Mouse (Mus musculus) E14TG2a.4 (cell line): ENCODE data around the gene Cux2.

ENCODE experiments used
- H3K27me3 ChIP-seq: 2 replicates; pipeline ENCODE4 v1.6.1; 2014; ENCODE audit warnings: low read length, control low read depth; ENCODE audit not compliant: insufficient read depth
- H3K36me3 ChIP-seq: 2 replicates; pipeline ENCODE4 v1.6.1; 2014; ENCODE audit warnings: low read length, control low read depth; ENCODE audit not compliant: insufficient read depth
- H3K4me1 ChIP-seq: replicated peaks from 2 replicates; pipeline ENCODE4 v1.6.1; 2014; ENCODE audit warnings: low read depth, low read length, control low read depth
- H3K4me3 ChIP-seq: replicated peaks from 2 replicates; pipeline ENCODE4 v1.5.1; 2014; ENCODE audit warnings: mild to moderate bottlenecking, low read length
- H3K9me3 ChIP-seq: 2 replicates; pipeline ENCODE4 v1.6.1; 2014; ENCODE audit warnings: low read length, control low read depth
- CTCF ChIP-seq: conservative IDR thresholded peaks from 2 replicates; pipeline ENCODE4 v1.5.1; 2014; ENCODE audit warnings: low read length
- NANOG ChIP-seq: IDR thresholded peaks from 2 replicates; pipeline ENCODE4 v1.6.1; 2014; ENCODE audit warnings: borderline replicate concordance, low read length, mixed read lengths
- POU5F1 ChIP-seq: IDR thresholded peaks from 2 replicates; pipeline ENCODE4 v1.6.1; 2014; ENCODE audit warnings: low read length, borderline replicate concordance

The Cux2 gene

DNA sequence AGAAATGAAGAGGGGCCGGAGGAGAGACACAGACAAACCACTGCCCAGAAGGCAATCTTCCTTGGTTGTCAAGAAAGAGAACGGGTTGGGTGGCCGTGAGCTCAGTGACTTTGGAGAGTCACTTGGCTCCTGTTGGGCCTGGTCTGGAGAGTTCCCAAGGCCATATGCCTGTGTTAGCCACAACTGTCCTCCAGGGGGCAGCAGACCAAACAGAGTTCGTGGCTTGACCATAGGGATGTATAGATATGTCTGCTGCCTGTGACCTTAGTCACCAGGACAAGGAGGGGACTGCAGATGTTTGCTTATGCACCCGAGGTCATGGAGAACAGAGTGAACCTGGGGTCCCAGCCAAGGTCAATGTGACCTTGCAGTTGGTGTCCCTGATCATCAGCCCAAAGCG, 104.1 kb downstream of the Cux2 start:
- peaks cover 35% of the 10 kb centered on the region for H3K27me3 ChIP-seq
- H3K9me3 ChIP-seq = no peaks in the 10 kb centered on the region
- H3K4me1 ChIP-seq = peaks cover 14% of the 10 kb centered on the region; the same call in 1 of the 2 replicates
- H3K4me3 ChIP-seq = no peak overlapping the region
- no peaks in the 10 kb centered on the region for H3K36me3 ChIP-seq
- no peak for TF ChIP-seq NANOG
- TF ChIP-seq CTCF = peak; percentile 85

- peaks cover 27% of the 10 kb centered on the region for H3K27me3 ChIP-seq
- H3K36me3 ChIP-seq = no peaks in the 10 kb centered on the region
- H3K9me3 ChIP-seq = no peaks in the 10 kb centered on the region
- TF ChIP-seq POU5F1 (no peak), NANOG (no peak), CTCF (no peak)
- no peak overlapping the region for H3K4me3 ChIP-seq
- peaks cover 13% of the 10 kb centered on the region; the same call in 1 of the 2 replicates for H3K4me1 ChIP-seq
These were observed 105.7 kb downstream of the Cux2 start for GRCm38 (mm10) chr5:121944021-121944790.

DNA sequence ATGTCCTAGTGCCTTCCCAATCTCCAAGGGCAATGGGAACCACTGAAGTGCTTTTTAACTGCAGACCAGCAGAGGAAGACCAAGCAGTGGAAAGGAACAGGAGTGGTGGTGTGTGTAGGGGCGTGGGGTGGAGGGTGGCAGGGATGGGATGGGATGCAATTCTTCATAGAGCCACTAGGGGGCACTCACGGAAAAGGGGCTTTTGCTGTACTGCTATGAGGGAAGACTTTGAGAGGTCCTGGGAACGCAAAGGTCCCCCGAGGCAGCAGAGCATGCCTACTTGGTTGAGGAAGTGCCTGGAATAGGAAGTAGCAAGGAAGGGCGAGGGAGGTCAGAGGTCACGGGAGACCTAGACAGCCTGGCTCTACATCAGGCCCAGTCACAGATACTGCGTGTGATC, 106.4 kb downstream of the Cux2 start:
- Histone ChIP-seq H3K4me3 (no peak overlapping the region), H3K27me3 (peaks cover 20% of the 10 kb centered on the region), H3K9me3 (no peaks in the 10 kb centered on the region), H3K36me3 (no peaks in the 10 kb centered on the region), H3K4me1 (peaks cover 12% of the 10 kb centered on the region)
- no peak for TF ChIP-seq POU5F1
- TF ChIP-seq NANOG = no peak
- TF ChIP-seq CTCF = peak; percentile 87

GRCm38 (mm10) chr5:121938065-121938849, 111.6 kb downstream of the Cux2 start:
- no peaks in the 10 kb centered on the region for H3K36me3 ChIP-seq
- H3K9me3 ChIP-seq = no peaks in the 10 kb centered on the region
- no peak for TF ChIP-seq POU5F1
- no peak for TF ChIP-seq CTCF
- no peak for TF ChIP-seq NANOG
- peaks cover 28% of the 10 kb centered on the region for H3K4me1 ChIP-seq
- peak overlapping the region; percentile 26; the same call in 1 of the 2 replicates for H3K4me3 ChIP-seq
- H3K27me3 ChIP-seq = no peaks in the 10 kb centered on the region

DNA sequence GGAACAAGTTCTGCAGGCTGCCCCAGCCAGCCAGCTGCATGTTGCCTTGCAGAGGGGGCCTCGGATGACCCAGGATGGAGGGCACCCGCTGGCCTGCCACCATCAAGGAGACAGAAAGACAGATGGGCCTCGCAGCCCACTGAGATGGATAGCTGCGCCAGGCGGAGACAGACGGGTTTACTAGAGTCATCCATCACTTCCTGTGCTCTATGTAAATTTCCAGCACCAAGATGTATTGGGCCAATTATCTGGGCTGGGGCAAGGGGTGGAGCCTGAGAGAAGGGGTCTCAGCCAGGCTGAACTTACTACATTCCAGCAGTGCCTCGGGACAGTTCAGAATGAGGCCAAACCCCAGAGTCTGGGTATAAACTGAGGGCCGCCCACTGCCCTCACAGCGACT, 119.6 kb downstream of the Cux2 start:
- H3K4me3 ChIP-seq = no peak overlapping the region
- H3K4me1 ChIP-seq = peaks cover 29% of the 10 kb centered on the region
- no peaks in the 10 kb centered on the region for H3K9me3 ChIP-seq
- no peaks in the 10 kb centered on the region for H3K36me3 ChIP-seq
- H3K27me3 ChIP-seq = peaks cover 14% of the 10 kb centered on the region
- TF ChIP-seq POU5F1 (no peak), NANOG (no peak), CTCF (no peak)

DNA sequence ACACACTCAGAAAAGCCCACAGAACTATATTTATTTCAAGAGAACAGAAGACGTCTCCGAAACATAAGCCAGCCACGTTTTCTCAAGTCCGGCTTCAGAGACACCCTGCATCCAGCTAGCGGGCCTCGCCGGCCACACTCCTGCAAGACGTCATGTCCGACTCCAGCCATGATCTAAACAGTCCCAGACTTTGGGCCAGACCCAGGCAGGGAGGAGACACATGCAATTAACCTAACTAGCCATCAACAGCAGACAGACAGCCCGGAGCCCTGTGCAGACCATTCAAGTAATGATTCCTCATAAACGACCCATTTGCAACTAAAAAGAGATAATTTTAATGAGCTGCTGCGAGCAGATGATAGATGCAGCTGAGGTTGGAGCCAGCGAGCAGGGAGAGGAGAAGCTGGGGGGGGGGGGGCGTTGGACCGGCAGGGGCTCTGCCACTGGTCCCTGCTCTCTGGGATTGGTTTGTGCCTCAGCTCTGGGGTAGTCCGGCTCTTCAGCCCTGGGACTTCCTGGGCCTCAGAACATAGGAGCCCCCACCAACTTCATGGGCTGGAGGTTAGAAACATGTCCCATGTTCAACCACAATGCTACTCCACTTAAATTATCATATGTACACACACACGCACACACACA, 121.4 kb downstream of the Cux2 start:
- H3K9me3 ChIP-seq = no peaks in the 10 kb centered on the region
- no peak overlapping the region for H3K4me3 ChIP-seq
- peaks cover 28% of the 10 kb centered on the region for H3K27me3 ChIP-seq
- H3K4me1 ChIP-seq = peaks cover 38% of the 10 kb centered on the region
- no peak for TF ChIP-seq CTCF
- no peak for TF ChIP-seq POU5F1
- no peaks in the 10 kb centered on the region for H3K36me3 ChIP-seq

GRCm38 (mm10) chr5:121926543-121926814, 123.4 kb downstream of the Cux2 start:
- TF ChIP-seq POU5F1 (no peak), NANOG (no peak), CTCF (no peak)
- Histone ChIP-seq H3K36me3 (no peaks in the 10 kb centered on the region), H3K27me3 (peaks cover 38% of the 10 kb centered on the region), H3K4me1 (peaks cover 32% of the 10 kb centered on the region), H3K4me3 (0 out of 2 replicates have a peak overlapping the region, but pooled peaks have one; percentile 14), H3K9me3 (no peaks in the 10 kb centered on the region)

GRCm38 (mm10) chr5:121925751-121926542, 124.0 kb downstream of the Cux2 start:
- H3K27me3 ChIP-seq = peaks cover 38% of the 10 kb centered on the region
- H3K4me1 ChIP-seq = peaks cover 28% of the 10 kb centered on the region
- no peaks in the 10 kb centered on the region for H3K36me3 ChIP-seq
- peak overlapping the region; percentile 27 for H3K4me3 ChIP-seq
- no peaks in the 10 kb centered on the region for H3K9me3 ChIP-seq
- no peak for TF ChIP-seq NANOG
- TF ChIP-seq CTCF = no peak
- TF ChIP-seq POU5F1 = no peak
